Mouse (Mus musculus) midbrain, embryonic 11.5 days (tissue): ENCODE results near the gene Cym. TPM values are rescaled to one million over a fixed set of nuclear protein-coding genes. Genes with fewer than 3 reads are reported as not detected.

Source experiments
- ATAC-seq: fragments of 200-750 bp; cut with Nextera tagmentation; 2 replicates; pipeline ENCODE4 v1.8.0; 2017; ENCODE audit warnings: moderate TSS enrichment, moderate library complexity; ENCODE audit not compliant: low FRiP score
- DNase-seq: peaks from one replicate; pipeline ENCODE4 v3.0.0; 2015; ENCODE audit warnings: low spot score; ENCODE audit errors: missing footprints
- H3K27ac ChIP-seq: fragments of 300-500 bp; sonication (generic); 2 replicates; pipeline ENCODE4 v1.5.1; 2014; ENCODE audit warnings: low read depth, low read length
- H3K27me3 ChIP-seq: fragments of 300-500 bp; sonication (generic); 2 replicates; pipeline ENCODE4 v1.6.1; 2014; ENCODE audit warnings: mild to moderate bottlenecking, low read length, moderate library complexity, mixed read lengths; ENCODE audit not compliant: control insufficient read depth, insufficient read depth
- H3K36me3 ChIP-seq: fragments of 300-500 bp; sonication (generic); 2 replicates; pipeline ENCODE4 v1.6.1; 2014; ENCODE audit warnings: mild to moderate bottlenecking, low read length, moderate library complexity, mixed read lengths; ENCODE audit not compliant: control insufficient read depth, insufficient read depth
- H3K4me1 ChIP-seq: fragments of 300-500 bp; sonication (generic); 2 replicates; pipeline ENCODE4 v1.6.1; 2014; ENCODE audit warnings: low read length; ENCODE audit not compliant: control insufficient read depth, insufficient read depth
- H3K4me2 ChIP-seq: fragments of 300-500 bp; sonication (generic); 2 replicates; pipeline ENCODE4 v1.6.1; 2014; ENCODE audit warnings: mild to moderate bottlenecking, moderate library complexity
- H3K4me3 ChIP-seq: fragments of 300-500 bp; sonication (generic); 2 replicates; pipeline ENCODE4 v1.5.1; 2014; ENCODE audit warnings: low read depth, low read length
- H3K9ac ChIP-seq: fragments of 300-500 bp; sonication (generic); 2 replicates; pipeline ENCODE4 v1.6.1; 2014; ENCODE audit warnings: low read length
- H3K9me3 ChIP-seq: fragments of 300-500 bp; sonication (generic); 2 replicates; pipeline ENCODE4 v1.6.1; 2016; ENCODE audit warnings: low read length; ENCODE audit not compliant: control insufficient read depth
- WGBS: fragments of 180-500 bp; shearing (Covaris S2); extraction: QIAGEN DNeasy Blood & Tissue Kit; methylation state at CpG from one replicate; pipeline ENCODE4 v1.1.7; 2014; 5-methylcytosine and 5-hydroxymethylcytosine counted together
- polyA plus RNA-seq: library from polyadenylated mRNA; unstranded; fragments of >200 nt; fragmentation: Nextera tagmentation; extraction: Ambion mirVana; gene quantifications from 2 replicates; pipeline ENCODE4 v1.2.1, GENCODE M21; 2014

The Cym gene
- polyA plus RNA-seq, 1 experiment from 2014 or later: not detected

DNA sequence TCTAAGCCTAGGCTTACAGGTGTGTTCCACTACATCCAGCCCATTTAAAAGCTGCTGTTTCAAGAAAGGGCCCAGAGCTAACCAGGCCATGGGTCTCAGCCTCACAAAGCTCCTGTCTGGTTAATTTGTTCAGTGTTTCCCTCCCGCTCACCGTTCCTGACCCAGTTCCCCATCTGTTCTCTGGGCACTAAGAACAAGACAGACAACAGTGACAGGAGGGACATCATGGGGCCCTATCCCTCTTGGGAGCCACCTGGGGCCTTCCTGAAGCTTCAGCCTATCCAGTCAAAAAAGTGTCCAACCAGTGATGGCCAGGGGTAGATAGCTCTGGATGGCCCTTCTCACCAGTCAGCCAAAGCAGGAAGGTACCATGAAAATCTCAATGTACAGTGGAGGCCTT is 58.8 kb downstream of the Cym start:
- H3K27ac ChIP-seq: no peak overlapping the region
- H3K9me3 ChIP-seq: no peaks in the 10 kb centered on the region
- H3K4me1 ChIP-seq: no peaks in the 10 kb centered on the region; the same call in 1 of the 2 replicates
- H3K4me2 ChIP-seq: no peak overlapping the region
- H3K4me3 ChIP-seq: no peak overlapping the region
- ATAC-seq (no peak), DNase-seq (no peak)
- WGBS: 88% methylated on average over 2 of the region's 2 CpGs
- no peaks in the 10 kb centered on the region for H3K27me3 ChIP-seq
- no peak overlapping the region for H3K9ac ChIP-seq
- H3K36me3 ChIP-seq: no peaks in the 10 kb centered on the region

Other genes starting within 250 kb of the Cym start
- gene Kcna3, start 185.6 kb downstream of the Cym start, polyA plus RNA-seq: 4.1 and 4.6 TPM in 2 replicates
- gene Kcna2, start 120.6 kb downstream of the Cym start, polyA plus RNA-seq: 0.18 and 0.28 TPM in 2 replicates
- gene Kcna10, start 38.7 kb downstream of the Cym start, polyA plus RNA-seq: not detected in 2 replicates
- not detected in 2 replicates for gene A630076J17Rik, start 8.9 kb upstream of the Cym start, polyA plus RNA-seq
- 0.07 TPM in 1 of 2 replicates, not detected in the other for gene Prok1, start 18.0 kb upstream of the Cym start, polyA plus RNA-seq
- gene Lamtor5, start 57.1 kb upstream of the Cym start, polyA plus RNA-seq: 195 and 198 TPM in 2 replicates
- gene Slc16a4, start 69.5 kb upstream of the Cym start, polyA plus RNA-seq: 1.8 and 2.2 TPM in 2 replicates
- 19.9 and 20.6 TPM in 2 replicates for gene Rbm15, start 111.9 kb upstream of the Cym start, polyA plus RNA-seq
- gene Kcnc4, start 237.8 kb upstream of the Cym start, polyA plus RNA-seq: 0.03 and 0.04 TPM in 2 replicates